Mouse (Mus musculus) cerebellum, adult 8-10 months (tissue): ENCODE results near the gene Dtx4.

Experiments
- DNase-seq: peaks from one replicate; pipeline ENCODE4 v3.0.0; 2022

The Dtx4 gene

DNA sequence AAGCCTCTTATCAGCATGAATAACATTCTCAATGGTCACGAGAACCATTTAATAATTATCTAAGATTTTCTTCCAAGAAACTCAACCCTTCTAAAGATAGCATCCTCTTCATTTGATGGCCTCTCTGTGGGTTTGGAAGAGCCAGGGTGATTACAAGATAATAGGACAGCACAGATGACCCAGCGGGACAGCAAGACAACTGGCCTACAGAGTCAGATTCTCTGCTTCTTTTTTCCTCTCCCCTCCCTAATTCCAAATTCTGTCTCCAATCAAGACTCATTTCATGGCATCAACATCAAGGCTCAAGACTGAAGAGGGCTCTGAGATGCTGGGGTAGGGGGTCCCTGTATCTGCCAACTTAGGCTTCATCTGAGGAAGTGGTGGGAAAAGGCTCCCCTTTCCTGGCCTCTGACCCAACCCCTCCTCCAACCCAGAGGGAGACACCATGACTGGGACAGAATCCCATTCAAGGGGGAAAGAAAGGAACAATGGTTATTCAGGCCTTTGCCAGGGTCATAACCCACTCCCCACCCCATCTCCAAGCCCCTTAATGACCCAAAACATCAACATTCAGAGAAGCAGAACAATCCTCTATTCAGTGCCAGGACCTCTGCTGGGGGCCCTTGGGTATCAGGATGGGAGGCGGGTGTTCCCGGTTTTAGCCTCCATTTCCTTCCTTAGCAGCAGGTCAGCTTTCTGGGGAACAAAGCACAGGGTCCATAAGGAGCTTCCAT is 7.6 kb downstream of the Dtx4 start:
- no peak for DNase-seq

DNA sequence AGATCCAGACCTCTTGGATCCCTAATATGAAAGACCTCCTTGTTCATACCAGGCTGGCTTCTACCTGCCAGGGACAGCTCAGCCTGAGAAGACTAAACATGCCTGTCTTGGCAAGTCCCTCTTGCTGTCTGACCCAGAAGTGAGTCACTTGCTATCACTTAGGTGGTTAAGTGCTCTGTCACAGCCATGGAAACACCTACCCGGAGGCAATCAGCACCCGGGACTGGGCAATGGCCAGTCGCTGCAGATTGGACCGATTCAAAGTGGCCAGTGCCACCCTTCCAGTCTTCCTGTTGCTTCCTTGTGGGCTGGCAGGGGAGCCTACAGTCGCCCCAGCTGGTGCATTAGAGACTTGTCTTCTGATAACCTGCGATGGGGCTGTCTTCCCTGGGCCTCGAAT is 9.6 kb downstream of the Dtx4 start:
- DNase-seq = no peak

DNA sequence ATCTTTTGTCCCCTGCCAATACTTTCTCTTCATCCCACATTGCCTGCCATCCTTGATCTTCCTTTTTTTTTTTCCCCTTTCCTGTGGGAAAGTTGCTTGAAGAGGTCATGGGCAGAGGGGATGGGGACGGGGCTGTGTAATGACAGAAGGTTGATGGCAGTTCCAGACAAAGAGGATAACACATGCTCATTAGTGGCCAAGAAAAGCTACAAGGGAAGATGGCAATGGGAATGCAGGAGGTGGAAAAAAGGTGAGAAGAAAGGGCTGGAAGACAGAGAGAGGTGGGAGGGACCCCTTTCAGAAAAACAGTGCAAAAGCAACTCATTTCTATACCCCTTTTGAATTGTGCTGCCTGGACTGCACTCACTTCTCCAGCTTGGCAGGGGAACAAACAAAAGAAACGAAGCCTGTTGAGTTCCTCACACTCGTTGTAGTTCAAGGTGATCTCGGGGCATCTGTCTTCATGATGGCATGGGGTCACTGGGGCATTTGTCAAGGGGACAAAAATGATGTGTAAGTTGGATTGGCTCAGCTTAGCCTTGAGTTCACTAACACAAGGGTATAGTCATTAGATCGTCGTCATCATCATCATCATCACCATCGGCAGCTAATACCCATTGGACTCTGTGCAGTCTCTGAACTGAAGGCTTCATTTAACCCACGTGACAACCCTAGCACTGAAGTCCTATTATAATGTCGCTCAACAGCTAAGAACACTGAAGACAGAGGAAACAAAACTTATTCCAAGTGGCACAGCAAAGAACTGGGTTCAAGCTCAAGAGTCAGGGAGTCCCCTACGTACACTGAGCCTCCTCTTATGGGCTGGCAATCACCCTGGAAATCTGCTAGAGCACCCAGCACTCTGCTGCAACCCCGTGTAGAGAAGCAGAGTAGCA is 11.3 kb downstream of the Dtx4 start:
- DNase-seq = no peak

DNA sequence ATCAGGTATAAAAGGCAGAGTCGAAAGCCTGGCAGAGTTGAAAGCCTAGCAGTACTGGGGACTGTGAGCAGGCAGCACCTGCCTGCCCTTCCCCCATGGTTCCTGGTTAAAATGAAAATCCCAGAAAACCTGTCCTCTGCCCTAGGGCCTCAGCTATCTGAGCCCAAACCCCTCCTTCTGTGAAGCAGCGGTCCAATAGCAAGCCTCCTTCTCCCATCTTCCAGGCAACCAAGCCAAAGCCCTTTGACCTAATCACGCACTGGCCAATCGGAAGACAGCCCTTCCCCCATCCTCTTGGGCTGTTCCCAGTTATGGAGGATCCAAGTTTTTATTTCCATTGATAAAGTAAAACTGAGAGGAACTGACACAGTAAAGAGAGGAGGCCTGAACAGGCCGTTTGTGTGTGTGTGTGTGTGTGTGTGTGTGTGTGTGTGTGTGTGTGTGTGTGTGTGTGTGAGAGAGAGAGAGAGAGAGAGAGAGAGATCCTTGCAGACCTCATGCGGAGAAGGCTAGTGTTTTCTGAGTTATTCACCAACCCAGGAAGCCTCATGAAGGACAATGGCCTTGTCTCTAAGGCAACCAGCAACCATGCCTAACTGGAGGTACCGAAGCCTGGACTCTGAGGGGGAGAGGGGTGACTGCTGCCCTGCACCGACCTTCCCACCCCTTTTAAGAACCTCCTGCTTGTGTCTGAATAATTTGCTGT is 12.1 kb downstream of the Dtx4 start:
- no peak for DNase-seq

DNA sequence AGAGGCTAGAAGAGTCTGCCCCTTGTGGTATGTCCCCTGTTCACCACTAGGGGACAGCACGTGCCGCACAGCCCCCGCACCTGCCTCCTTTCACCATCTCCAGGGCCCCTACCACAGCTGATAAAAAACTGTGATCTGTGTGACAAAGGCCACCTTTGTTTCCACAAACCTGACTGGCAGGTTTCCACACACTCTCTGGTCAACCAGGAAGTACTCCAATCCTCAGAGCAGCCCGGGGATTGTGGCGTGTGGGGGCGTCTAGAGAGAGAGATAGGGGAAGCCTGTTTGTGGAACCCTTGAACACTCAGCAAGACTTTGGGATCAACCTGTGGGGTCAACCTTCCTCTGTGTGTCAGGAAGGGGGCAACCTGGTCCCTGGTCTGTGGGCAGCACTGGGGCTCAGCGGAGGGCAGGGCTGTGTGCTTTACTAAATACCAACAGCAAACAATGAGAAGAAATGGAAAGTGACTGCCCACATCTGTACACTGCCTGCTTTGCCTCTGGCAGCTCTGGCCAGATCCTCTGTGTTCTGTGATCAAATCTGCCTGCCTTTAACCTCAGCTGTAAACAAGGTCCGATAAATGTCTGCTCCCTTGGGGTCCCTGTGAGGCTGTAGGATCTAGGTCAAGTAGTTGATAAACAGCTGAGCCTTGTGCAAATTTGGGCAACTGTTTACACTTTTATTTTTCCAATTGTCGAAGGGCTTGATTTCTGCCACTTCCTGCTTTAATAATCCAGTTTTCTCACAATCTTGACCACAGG is 12.9 kb downstream of the Dtx4 start:
- no peak for DNase-seq

DNA sequence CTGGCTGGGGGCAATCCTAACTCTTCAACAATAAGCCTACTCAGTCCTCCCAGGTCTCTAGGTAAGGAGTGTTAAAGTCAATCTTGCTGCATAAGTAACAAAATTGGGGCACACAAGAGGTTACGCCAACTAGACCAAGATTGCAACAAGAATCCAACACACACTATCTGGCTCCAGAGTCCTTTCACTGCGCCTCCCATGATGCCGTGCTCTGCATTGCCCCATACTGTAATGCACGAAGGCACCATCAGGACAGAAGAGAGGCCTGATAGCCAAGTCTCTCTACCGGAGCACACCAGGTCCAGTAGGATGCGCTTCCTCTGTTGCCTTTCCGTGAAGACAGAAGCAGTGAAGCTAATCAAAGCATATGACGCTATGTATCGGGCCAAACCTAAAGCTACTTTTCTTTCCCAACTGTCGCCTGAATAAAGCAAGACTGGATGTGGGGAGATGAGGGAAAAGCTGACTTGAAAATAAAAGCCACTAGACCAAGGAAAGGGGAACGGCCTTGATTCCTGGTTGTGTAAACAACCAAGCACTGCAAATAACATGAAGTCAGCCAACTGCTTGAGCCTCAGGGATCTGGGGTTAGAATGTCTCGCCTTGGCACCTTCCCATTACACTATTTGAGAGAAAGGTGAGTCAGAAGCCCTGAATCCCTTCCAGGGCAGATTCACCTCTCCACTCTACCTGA is 13.6 kb downstream of the Dtx4 start:
- no peak for DNase-seq

DNA sequence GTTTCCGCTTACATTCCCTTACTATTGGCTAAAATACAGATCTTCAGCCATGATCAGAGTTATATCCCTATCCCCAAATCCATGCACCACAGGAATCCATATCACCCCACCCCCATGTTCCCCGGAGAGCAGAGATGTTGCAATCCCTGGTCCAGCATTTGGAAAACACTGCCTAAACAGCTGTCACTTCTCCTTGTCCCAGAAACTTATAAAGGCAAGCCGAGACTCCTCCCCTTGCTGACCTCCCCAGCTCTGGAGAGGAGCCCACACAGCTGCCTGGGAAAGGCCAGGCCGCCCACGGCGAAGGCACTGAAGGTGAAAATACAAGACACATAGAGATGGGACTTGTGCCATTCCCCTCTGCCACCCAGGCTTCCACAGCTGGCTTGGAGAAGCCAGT is 14.4 kb downstream of the Dtx4 start:
- DNase-seq = no peak

DNA sequence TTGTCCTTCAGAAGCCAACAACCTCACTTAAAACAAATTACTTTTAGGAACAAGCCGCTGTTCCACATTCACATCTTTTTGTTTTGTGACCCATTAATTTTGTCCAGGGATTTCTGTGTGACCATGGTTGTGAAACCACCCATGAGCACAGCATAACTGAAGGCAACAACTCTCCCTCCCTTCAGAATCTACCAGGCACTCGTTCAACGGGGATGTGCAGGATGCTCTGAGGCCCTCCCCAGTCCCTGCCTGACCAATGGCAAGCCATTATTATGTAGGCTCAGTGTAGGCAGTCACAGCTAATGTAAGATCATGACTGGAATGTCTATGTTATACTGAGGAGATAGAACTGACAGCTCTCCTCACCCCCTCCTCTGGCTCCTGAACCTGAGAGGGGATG is 15.6 kb downstream of the Dtx4 start:
- no peak for DNase-seq

DNA sequence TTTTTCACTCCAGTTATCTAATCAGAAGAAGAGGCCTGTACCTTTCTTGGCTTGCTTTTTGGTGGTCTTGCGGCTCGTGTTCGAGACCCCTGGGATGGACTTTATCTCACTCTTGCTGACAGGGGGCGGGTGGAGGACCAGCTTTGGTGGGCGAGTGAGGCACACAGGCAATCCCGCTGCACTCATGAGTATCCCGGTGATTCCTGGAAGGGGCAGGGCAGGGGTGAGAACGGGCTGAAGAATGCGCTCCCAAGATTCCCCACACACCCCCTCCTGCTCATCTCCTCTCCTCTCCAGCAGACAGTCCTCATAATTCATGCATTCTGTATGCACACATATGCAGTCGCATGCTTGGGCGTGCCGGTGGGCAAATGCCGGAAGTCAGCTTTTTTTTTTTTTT is 16.0 kb downstream of the Dtx4 start:
- DNase-seq = no peak

DNA sequence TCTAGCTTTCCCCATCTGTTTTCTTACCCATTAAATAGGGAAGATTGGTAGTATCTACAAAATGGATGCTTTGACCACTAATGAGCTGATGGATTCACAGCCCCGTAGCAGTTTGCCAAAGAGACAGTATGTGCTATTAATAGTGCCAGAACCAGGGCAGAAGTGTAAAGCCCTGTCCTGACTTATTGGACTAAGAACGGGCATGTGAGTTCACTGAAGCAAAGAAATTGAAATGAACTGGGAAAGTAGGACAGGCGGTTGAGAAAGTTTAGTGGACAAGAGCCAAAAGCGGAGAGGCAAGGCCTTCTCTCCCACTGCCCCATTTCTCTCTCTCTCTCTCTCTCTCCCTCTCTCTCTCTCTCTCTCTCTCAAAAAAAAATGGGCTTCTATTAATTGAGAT is 17.0 kb downstream of the Dtx4 start:
- no peak for DNase-seq

DNA sequence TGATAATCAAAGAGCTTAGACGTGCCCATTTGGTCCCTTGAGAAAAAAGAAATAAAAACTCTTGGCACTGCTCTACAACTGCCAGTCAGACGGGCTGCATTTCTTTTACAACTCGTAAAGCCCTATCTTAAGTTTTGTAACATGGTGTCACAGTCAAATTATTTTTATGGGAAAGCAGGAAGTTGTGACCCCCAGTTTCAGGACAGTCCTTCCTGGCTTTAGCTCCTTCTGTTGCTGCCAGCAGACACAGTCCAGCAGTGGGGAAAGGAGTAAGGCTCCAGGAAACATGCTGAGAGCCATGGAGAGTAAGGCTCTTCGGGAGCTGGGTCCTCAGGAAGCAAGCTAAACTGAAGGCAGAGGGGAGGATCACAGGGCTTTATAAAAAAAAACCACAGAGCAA is 17.5 kb downstream of the Dtx4 start:
- DNase-seq = no peak

DNA sequence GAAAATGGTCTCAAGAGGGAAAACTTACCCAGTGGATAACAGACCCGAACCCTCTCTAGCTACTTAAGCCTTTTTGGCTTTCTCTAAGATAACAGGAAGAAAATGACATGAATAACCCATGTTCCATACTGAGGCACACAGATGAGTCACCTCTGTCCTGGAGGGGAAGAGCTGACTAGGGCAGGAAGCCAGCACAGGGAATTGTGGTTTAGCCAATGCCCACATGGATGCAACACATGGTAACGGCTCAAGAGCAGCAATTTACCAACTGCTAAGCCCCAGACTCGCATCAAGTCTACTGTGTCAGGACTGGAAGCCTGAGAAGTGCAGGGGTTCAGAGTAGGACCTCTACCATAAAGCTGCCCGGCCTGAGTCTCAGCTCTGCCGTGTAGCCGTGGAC is 22.9 kb downstream of the Dtx4 start:
- no peak for DNase-seq

DNA sequence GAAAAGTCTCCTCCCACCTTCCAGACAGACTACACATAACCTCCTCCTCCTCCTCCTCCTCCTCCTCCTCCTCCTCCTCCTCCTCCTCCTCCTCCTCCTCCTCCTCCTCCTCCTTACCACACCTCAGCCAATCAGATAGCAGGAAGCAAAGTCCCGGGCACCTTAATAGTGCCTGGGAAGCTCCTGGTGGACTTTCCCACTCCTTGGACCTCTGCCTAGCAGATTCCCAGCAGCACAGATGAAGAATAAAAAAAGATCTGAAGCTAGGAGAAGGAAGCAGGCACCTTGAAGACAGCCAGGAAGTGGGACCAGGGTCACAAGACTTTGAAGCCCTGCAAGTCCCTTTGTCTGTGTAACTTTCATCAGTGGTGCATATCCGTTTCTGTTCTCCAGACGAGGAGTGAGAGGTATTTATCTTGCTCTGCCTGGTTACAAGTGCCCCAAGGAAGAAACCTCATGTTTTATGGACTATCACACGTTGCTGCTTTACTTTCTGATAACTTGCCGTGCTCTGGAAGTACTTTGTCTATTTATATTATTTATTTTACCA is 24.5 kb downstream of the Dtx4 start:
- DNase-seq = no peak

DNA sequence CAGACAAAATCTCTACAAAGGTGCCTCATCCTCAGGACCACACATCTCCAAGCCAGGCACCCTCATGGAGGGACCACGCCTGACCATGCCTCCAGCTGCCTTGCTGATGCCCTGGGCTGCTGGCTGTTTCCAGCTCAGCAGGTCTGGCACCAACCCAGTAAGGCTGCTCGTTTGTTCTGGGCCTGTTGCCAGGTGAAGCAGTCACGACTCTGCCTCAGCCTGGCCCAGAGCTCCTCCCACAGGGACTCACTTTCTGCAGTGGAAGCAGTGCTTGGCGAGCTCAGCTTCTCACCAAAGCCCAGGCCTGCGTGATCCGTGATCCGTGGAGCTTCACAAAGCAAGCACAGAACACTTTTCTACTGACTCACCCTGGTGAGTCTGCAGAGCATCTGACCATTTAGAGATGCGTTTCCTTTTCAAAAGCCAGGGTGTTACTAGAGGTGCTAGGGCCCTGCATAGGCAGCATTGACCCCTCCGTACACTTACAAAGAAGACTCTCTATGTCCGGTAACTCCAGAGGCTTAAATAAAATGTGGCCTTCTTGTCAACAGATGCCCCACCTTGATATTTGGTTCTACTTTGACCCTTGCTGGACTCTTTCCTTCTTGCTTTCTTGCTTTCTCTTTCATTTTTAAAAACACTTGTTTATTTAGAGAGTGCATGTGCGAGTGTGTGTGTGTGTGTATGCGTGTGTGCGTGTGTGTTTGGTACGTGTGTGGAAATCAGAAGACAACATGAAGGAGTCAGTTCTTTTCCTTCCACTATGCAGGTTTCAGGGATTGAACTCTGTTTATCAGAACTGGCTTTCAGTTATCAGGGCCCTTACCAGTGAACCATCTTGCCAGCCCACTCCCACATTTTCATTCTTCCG is 25.6 kb downstream of the Dtx4 start:
- DNase-seq = peak; percentile 74

DNA sequence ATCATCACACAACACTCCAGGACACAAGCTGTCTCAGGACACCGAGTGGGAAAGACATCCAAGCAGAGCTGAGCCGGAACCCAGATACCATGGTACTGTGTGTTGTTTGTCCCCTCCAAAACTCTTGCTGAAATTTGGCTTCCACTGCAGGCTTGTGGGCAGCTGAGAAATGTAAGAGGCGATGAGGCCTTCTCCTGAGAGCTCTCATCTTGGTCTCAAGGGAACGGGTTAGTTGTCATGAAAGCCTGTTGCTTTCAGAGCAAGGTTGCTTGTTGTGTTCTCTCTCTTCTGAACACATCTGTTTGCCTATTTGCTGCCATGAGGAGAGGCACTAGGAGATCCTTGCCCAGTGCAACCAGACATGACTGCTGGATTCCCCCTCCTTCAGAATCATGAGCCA is 27.3 kb downstream of the Dtx4 start:
- no peak for DNase-seq

DNA sequence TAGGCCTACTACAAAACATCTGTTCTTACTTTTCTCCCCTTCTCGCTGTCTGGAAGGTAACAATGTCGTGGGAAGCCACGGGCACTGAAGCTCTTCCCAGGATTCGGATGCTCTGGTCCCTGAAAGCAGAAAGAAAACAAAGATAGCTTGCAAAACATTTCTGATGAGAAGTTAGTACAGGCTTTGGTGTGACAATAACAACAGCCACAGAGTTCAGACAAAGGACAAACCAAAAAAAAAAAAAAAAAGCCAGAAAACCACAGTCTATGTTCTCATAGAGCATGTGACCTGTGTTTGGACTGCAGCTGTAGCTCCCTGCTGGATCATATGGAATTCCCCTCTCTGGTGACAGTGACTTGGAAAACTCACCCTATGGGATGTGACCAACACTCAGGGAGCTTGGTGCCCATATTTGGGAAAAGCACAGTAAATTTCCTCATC is 28.0 kb downstream of the Dtx4 start:
- DNase-seq = no peak

DNA sequence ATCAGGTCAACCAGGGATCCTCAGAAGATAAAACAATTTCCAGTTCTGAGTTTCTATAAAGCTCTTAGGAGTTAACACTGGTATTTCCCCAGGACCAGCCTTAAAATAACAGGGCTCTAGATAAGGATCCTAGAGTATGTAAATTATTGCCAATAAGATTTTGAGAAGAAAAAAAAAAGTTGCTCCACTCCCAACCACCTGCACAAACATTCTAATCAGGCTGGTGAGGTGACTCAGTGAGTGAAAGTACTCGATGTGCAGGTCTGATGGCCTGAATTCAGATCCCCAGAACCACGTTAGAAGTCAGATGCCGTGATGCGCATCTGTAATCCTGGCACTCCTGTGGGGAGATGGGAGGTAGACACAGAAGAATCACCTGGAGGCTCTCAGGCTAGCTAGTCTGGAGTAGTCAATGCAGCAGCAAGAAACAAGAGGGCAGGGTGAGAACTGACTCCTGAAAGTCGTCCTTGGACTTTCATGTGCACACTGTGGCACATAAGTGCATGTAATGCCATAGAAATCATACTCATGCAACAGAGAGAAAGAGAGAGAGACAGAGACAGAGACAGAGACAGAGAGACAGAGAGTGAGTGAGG is 28.8 kb downstream of the Dtx4 start:
- DNase-seq = no peak

DNA sequence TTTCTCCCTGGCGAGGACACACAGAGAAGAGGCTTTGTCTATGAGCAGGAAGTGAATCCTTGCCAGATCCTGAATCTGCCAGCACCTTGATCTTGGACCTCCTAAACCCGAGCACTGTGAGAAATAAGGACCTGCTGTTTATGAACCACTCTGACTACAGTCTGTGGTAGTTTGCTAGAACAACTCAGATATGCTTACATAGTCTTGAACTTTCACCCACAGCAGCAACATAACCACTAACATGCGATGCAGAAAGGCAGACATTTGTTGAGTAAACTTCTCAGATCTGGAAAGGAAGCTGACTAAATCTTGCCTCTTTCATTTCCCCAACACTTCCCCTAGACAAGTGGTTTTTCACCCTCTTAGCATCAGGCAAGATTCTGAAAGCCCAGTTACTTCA is 29.4 kb downstream of the Dtx4 start:
- DNase-seq = no peak

DNA sequence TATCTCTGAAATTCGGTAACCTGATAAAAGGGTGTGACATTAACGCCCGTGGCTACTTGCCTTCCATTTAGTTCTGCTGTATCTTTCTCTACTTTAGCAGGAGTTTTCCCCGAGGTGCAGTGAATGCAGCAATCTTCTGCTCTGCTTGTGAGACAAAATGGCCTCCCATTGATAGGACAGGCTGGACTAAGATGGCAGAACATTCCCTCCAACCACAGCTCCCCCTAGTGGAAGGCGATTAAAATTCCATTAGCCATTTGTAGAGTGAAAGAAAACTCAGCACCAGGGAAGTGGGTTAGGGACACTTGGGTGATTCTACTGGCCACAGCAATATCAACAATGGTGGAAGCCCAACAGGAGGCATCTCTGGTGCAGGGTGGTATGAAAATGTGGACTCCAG is 33.8 kb downstream of the Dtx4 start:
- DNase-seq = no peak

DNA sequence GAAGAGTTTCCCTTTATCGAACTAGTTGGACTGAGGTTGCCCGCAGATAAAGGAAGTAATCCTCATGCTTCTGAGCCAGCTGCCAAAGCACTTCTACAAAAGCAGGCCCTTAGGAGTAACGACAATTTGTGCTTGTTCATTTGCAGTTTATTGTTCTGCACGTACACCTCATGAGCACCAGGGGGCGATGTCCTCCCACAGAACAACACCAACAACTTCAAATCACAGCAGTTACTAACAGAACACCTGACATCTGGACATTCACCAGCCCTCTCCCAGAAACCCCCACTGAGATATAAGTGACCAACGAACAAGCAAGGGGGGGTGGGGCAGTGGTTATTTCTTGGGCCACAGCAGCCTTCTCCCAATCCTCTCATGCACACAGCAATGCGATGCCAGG is 35.0 kb downstream of the Dtx4 start:
- DNase-seq = peak; percentile 53
